Mouse (Mus musculus) adrenal gland (tissue): ENCODE measurements around the gene Tacc2.
"Not testable (repeated sequence)": the region's sequence is repeated elsewhere in the genome, so short reads cannot be mapped to it uniquely, and the experiment has no call there.

ENCODE experiments used
- intact Hi-C: fragments of 180-260 bp; cut with DNase I; formaldehyde crosslinking; loops from one replicate; pipeline ENCODE4 v1.15.1; 2025

Gene Tacc2

DNA sequence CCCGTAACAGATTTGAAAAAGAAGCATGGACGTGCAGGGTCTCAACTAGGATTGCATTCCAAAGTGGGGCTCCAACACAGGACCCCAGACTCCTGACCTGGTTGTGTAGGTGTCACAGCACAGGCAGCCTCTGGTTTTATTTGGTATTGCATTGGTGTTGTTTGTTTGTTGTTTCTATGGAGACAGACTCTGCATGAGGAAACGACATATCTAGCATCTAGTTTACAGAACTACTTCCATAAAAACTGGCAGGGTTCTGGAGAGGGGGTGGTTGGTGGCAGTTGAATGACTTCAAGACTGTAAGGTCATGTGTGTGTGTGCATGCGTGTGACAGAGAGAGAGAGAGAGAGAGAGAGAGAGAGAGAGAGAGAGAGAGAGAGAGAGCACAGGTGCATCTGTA, 70.8 kb downstream of the Tacc2 start:
- intact Hi-C loops = no loop called here

DNA sequence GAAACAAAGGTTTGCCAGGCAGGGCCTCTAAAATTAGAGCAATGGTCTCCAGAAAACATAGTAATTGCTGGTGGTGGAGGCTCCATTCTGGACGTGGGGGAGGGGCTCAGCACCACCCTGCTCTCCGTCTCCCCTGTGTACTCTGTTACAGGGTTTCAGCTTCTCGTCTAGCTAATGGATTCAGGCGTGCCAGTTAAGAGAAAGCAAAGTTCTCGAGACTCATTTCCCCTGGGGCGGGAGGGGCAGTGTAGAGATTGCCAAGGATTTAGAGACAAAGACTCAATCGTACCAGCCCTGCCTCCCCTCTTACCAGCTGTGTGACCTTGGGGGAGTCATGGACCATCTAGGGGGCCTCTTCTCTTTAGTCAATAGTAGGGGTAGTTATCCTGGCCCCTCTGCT, 72.0 kb downstream of the Tacc2 start:
- intact Hi-C loops = no loop called here

- intact Hi-C loops = no loop called here
These were observed 73.4 kb downstream of the Tacc2 start for GRCm38 (mm10) chr7:130650621-130651020.

- intact Hi-C loops = no loop called here
These were observed 75.9 kb downstream of the Tacc2 start for GRCm38 (mm10) chr7:130653036-130653555.

DNA sequence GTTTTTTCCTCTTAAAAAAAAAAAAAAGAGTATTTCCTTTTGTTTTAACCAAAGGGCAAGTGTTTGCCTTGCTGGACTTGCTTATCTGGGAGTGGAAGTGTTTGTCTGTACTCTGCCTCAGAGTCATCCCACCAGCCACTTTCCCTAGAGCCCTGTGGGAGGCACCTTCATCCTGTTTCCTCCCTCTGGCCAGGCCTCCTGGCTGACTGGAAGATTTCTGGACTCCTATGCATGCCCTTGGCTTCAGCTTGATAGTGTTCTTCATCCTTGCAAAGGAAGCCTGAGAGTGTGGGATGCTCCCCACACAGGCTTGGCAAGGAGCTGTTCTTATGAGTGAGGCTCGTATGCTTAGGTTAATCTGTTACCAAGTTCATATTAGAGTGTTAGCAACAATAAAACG, 77.3 kb downstream of the Tacc2 start:
- intact Hi-C loops = no loop called here

DNA sequence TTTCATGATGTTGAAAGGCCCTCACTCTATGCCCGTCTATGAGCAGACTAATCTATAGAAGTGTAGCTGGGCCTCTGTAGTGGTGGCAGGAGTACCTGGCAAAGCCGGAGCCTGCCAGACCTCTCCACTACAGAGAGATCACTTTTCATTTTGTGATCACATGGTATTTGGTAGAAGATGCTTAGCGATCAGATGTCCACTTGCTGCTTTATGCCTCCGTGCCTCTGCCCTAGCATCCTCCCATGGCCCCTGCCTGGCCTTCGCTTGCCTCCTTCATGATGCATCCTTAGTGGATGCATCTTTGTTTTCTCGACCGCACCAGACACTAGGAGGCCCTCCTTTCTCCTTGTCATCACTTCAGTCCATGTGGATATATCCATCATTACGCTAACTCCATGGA, 79.7 kb downstream of the Tacc2 start:
- intact Hi-C loops = no loop called here

DNA sequence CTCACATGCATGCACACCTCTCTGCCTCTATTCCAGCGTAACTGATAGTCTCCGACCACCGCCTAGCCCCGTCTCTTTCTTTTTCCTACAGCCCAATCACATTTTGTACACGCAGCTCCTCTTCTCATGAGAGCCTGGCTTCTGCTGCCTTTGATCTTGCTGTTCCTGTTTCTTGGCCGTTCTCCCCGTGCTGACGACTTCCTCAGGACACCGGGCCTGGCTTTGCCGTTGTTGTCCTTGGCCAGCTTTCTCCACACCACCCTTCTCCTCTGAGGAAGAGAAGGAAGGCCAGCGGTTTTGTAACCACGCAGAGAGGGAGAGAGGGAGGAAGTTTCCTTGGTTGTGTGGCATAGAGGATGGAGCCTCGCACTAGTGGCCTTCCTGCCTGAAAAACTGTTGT, 80.5 kb downstream of the Tacc2 start:
- intact Hi-C loops = no loop called here

DNA sequence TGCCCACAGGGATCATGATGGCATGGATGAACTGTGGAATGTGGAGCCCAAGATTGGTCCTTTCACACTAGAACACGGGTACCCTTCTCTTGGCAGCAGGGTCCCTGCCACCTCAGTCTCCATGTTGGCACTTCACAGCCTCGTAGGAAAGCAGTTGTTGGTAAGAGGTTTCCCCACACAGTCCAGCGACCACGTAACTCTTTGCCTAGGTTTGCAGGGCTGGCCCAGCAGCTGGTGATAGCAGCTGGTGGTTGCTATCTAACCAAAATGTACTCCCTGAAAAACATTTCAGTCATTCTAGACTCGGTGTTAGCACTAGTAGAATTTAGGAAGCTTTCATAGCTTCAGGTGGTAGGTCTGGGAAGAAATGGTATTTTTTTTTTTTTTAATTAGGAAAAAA, 81.9 kb downstream of the Tacc2 start:
- intact Hi-C loops = no loop called here

- intact Hi-C loops = no loop called here
These were observed 85.0 kb downstream of the Tacc2 start for GRCm38 (mm10) chr7:130662250-130662649.

- intact Hi-C loops = no loop called here
These were observed 85.6 kb downstream of the Tacc2 start for GRCm38 (mm10) chr7:130662869-130663268.

DNA sequence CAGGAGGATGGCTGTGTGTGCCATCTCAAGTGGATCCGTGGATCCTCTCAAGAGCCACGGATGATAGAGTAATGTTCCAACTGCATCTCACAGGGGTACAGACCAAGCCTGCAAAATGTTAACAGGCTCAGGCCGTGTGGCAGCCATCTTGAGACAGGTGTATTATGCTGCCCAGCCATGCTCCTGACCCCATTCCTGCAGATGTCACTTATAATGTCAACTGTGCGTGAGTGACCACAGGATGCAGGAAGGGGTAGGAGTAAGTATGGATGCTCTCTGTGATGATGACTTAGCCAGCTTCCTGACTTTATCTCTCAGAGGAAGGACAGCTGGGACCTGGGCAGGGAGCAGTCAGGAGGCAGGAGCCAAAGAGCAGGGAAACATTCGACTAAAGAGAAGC, 86.8 kb downstream of the Tacc2 start:
- intact Hi-C loops = no loop called here

DNA sequence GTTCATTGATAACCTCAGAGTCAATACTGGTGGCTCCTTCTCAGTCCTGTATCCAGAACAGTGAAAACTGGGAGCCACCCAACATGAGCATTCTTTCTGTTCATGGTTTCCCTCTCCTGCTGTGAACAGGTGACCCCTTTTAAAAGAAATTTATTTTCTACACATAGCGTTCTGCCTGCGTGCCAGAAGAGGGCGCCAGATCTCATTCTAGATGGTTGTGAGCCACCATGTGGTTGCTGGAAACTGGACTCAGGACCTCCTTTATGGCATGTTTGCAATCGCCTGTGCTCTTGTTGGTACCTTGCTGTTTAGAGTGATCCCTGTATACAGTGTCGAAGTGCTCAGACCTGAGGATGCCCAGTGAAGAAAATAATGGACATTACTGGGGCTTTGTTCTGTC, 87.4 kb downstream of the Tacc2 start:
- intact Hi-C loops = no loop called here

GRCm38 (mm10) chr7:130665358-130665757, 88.1 kb downstream of the Tacc2 start:
- intact Hi-C loops = no loop called here

DNA sequence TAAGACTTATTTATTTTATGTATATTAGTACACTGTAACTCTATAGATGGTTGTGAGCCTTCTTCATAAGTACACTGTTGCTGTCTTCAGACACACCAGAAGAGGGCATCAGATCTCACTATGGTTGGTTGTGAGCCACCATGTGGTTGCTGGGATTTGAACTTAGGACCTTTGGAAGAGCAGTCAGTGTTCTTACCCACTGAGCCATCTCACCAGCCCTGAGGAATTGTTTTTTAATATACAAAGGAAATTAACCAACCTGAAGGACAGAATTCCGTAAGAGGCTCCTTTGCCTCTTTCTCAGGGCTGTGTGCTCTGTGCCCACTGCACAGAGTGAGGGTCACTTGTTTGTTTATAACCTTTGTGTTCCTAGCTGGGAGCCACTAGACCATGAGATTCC, 90.8 kb downstream of the Tacc2 start:
- intact Hi-C loops = not testable (repeated sequence)

DNA sequence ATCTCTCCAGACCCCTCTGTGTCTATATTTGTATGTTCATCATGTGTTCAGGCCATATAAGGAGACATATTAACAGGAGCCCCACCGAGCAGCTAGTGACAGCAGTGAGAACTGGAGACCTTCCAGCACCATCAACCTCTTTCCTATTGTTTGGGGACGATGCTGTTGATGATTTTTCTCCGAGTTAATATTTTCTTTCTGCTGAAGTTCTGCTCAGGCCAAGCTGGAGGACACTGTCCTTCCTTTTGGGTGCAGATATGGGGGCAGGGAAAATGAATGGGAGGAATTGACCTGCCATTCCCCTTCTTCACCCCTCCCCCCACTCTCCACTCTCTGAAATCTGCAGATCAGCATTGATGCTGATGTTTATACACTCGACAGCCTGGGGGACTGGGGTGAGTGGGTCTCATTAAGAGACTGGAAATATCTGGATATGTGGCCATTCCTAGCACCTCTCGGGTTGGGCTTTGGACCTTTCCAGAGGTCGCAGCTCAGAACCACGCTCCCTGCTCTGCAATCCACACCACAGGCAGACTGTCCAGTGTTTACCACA, 91.6 kb downstream of the Tacc2 start:
- intact Hi-C loops = no loop called here

GRCm38 (mm10) chr7:130669370-130669881, 92.2 kb downstream of the Tacc2 start:
- intact Hi-C loops = no loop called here

DNA sequence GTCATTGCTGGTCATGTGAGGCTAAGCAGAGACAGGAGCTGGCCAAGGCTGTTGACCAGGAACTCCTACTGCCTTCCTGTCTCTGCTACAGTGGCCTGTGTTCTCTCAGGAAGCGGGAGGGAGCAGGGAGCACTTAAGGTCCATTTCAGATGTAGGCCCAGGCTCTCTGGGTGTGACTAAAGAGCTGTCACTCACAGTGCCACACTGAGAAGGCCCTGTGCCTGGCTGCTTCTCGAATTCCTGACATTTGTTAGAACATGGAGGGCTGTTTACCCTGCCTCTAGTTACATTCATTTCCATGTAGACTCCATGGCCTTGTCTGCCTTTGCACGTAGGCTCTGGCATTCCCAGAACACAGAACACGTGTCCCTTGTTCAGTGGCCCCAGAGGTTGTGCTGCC, 93.1 kb downstream of the Tacc2 start:
- intact Hi-C loops = no loop called here

- intact Hi-C loops = no loop called here
These were observed 94.1 kb downstream of the Tacc2 start for GRCm38 (mm10) chr7:130671301-130671700.

DNA sequence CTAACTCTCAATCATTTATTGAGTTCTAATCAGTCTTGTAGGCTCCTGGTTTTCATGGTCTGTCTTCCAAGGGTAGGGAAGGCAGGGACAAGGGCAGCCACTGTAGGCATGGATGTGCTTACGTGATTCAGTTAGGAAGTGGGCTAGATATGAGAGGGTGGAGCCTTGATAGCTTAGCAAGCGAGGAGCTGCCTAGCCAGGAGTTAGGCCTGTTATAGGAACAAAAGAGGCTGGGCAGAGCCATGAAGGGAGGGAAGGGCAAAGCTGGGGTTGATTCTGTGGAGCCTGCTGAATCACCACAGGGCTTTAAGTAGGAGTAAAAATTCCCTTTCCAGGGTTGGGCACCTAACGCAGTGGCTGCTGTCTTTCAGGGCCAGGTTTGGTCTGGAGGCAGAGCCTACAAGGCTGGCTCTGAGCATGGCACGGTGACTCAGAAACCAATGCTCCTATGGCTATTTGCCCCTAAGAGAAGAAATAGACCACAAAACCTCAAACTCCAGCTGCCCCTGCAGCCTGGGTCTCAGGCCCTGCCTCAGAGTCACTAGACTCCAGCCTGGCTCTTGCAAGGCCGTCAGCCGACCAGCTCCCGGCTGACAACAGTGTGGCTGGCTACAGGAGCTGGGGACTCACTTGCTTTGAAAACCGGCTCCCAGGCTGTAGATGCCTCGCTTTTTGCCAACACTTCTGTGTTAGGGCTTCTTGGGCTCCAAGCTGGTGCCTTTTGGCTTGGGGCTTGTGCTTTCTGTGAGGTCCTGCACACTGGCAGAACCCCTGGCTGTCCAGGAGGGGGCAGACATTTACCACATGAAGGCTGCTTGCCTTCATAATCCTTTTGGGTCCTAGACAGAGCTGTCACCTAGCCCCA, 96.2 kb downstream of the Tacc2 start:
- intact Hi-C loops = no loop called here

GRCm38 (mm10) chr7:130674526-130674925, 97.3 kb downstream of the Tacc2 start:
- intact Hi-C loops = no loop called here

DNA sequence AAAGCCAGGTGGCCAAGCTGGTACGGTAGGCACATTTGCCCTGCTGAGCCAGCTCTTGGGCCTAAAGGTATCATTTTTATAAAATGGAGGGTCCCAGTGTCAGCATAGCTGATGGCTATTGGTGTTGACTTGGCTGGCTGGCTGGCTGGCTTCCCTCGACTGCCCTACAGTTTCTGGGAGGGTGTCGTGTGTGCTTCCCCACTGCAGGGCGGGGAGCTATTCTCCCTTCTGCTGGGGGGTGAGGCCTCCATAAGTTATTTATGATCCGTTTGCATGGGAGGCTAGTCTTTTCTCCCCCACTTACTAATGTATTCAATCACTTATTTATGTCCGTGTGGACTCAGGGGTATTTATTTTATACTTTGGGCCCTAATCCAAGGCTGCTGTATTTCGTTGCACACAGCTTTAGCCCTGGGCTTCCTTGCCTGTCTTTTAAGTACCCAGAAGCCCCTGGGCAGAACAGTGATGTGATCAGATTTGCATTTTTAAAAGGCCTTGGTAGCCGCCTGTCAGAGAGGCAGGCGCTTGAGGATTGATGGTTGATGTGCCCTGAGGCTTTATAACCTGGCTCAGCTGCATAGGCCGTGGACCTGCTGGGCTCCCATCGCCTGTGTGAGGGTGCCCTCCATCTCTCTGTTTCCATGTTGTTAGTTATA, 99.8 kb downstream of the Tacc2 start:
- intact Hi-C loops = loop anchor here (5.0 kb wide), 1 partner anchor 85 kb away; no protein-coding TSS in a partner anchor
